Mouse (Mus musculus): Measurements from ENCODE around the gene Tmem160. TPM values are rescaled to one million over a fixed set of nuclear protein-coding genes. Genes with fewer than 3 reads are reported as not detected.

Gene Tmem160
- polyA plus RNA-seq, 1 experiment from 2014 or later, result 55.9 TPM

DNA sequence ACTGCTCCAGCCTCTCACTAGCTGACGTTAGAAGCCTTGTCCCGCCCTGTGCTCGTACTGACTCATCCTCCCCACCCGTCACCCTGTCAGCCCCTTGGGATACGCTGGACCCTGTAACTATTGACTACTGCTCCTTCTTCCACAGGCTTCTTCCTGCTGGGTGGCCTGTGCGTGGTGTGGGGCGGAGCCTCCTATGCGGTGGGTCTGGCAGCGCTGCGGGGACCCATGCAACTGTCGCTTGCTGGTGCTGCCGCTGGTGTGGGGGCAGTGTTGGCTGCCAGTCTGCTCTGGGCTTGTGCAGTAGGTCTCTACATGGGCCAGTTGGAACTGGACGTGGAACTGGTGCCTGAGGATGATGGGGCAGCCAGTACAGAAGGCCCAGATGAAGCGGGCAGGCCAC is 2.4 kb downstream of the Tmem160 start:
- Histone ChIP-seq H3K4me1 (peaks cover 9% of the 10 kb centered on the region), H3K9me3 (replicated peaks) (peaks cover 7% of the 10 kb centered on the region; the same call in 1 of the 2 replicates), H3K27ac (no peak overlapping the region), H3K27me3 (peaks cover 5% of the 10 kb centered on the region; the same call in 1 of the 2 replicates), H3K9ac (no peak overlapping the region), H3K4me3 (no peak overlapping the region), H3K36me3 (peaks cover 8% of the 10 kb centered on the region; the same call in 1 of the 2 replicates), H3K4me2 (replicated peaks) (no peak overlapping the region)
- 97% methylated on average over 14 of the region's 14 CpGs for WGBS
- no peak for ATAC-seq (ENCODE audit: low FRiP score)

DNA sequence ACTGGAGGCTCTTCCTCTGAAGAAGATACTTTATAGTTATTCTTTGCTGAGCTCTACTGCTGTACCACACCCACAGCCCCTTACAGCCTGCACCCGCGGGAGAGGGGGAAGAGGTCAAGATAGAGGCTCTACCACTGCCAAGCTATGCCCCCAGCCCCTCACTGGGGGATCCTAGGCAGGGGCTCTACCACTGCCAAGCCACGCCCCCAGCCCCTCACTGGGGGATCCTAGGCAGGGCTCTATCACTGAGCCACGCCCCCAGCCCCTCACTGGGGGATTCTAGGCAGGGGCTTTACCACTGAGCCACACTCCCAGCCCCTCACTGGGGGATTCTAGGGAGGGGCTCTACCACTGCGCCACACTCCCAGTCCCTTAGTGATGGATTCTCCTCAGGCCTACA is 3.7 kb downstream of the Tmem160 start:
- no peak overlapping the region for H3K27ac ChIP-seq
- peaks cover 16% of the 10 kb centered on the region for H3K27me3 ChIP-seq
- H3K4me2 ChIP-seq (replicated peaks), result no peak overlapping the region
- no peak overlapping the region for H3K9ac ChIP-seq
- H3K4me3 ChIP-seq, result no peak overlapping the region
- ATAC-seq (ENCODE audit: low FRiP score), result no peak
- peaks cover 7% of the 10 kb centered on the region; the same call in 1 of the 2 replicates for H3K9me3 ChIP-seq (replicated peaks)
- peaks cover 8% of the 10 kb centered on the region; the same call in 1 of the 2 replicates for H3K36me3 ChIP-seq
- WGBS, result 94% methylated on average over 5 of the region's 5 CpGs
- peaks cover 9% of the 10 kb centered on the region for H3K4me1 ChIP-seq

DNA sequence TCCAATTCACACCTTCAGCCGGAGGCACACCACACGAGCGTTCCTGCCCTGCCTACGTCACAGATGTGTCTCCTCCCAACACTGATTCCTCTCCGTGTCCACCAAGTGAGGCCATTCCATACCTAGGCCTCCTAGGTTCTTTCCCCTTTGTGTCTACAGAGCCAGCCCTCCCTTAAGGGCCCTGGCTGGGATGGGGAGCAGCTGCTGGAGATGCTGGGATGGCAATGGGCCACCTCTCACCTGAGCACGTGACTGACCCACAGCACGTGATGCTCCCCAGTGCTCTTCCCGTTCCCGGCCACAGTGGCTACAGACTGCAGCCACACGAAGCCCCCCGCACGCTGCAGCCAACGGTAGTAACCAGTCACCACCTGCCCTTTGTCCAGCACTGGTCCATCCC is 8.0 kb downstream of the Tmem160 start:
- Histone ChIP-seq H3K4me3 (no peak overlapping the region), H3K4me2 (replicated peaks) (no peak overlapping the region), H3K4me1 (no peaks in the 10 kb centered on the region), H3K9ac (no peak overlapping the region), H3K27ac (no peak overlapping the region), H3K9me3 (replicated peaks) (peaks cover 7% of the 10 kb centered on the region; the same call in 1 of the 2 replicates), H3K27me3 (peaks cover 27% of the 10 kb centered on the region), H3K36me3 (0 out of 2 replicates have a peak, but pooled peaks cover under 1% of the 10 kb centered on the region)
- WGBS, result 72% methylated on average over 13 of the region's 13 CpGs
- ATAC-seq (ENCODE audit: low FRiP score), result no peak

- ATAC-seq (ENCODE audit: low FRiP score), result no peak
- Histone ChIP-seq H3K4me2 (replicated peaks) (no peak overlapping the region), H3K27me3 (peaks cover 27% of the 10 kb centered on the region), H3K4me1 (no peaks in the 10 kb centered on the region), H3K36me3 (no peaks in the 10 kb centered on the region), H3K4me3 (no peak overlapping the region), H3K27ac (no peak overlapping the region), H3K9me3 (replicated peaks) (peaks cover 7% of the 10 kb centered on the region; the same call in 1 of the 2 replicates), H3K9ac (no peak overlapping the region)
- WGBS, result 66% methylated on average over 6 of the region's 6 CpGs
Measured at GRCm38 (mm10) chr7:16461151-16461550, 8.6 kb downstream of the Tmem160 start.

- ATAC-seq (ENCODE audit: low FRiP score), result no peak
- WGBS, result 83% methylated on average over 6 of the region's 6 CpGs
- H3K4me1 ChIP-seq, result no peaks in the 10 kb centered on the region
Measured at GRCm38 (mm10) chr7:16461705-16462104, 9.1 kb downstream of the Tmem160 start.

DNA sequence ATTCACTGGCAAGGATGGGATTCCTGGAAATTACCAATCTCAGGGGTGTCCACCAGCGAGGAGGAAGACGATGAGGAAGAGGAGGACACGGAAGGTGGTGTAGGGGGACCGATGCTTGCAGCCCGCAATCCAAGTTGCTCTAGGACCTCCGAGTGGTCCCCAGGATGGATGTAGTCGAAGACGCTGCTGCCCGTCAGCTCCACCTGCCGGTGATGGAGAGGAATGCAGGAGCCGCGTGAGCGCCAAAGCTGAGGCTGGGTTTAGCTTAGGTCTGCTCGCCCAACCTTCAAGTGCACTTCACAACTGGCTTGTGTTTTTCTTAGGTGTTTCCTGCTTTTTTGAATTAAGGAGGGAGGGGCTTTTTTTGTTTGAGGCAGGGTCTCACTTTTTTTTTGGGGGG is 10.6 kb downstream of the Tmem160 start:
- peak; percentile 59 for ATAC-seq (ENCODE audit: low FRiP score)
- no peak overlapping the region for H3K27ac ChIP-seq
- no peaks in the 10 kb centered on the region for H3K36me3 ChIP-seq
- H3K4me1 ChIP-seq, result peaks cover 3% of the 10 kb centered on the region; the same call in 1 of the 2 replicates
- H3K9ac ChIP-seq, result no peak overlapping the region
- H3K4me2 ChIP-seq (replicated peaks), result no peak overlapping the region
- WGBS, result 4% methylated on average over 14 of the region's 14 CpGs
- peaks cover 27% of the 10 kb centered on the region for H3K27me3 ChIP-seq
- no peak overlapping the region for H3K4me3 ChIP-seq
- H3K9me3 ChIP-seq (replicated peaks), result peaks cover 7% of the 10 kb centered on the region; the same call in 1 of the 2 replicates

More at GRCm38 (mm10) chr7:16461705-16462104, 9.1 kb downstream of the Tmem160 start:
- Histone ChIP-seq H3K4me3 (no peak overlapping the region), H3K9me3 (replicated peaks) (peaks cover 7% of the 10 kb centered on the region; the same call in 1 of the 2 replicates), H3K27ac (no peak overlapping the region), H3K36me3 (no peaks in the 10 kb centered on the region), H3K27me3 (peaks cover 27% of the 10 kb centered on the region), H3K4me2 (replicated peaks) (no peak overlapping the region), H3K9ac (no peak overlapping the region)

DNA sequence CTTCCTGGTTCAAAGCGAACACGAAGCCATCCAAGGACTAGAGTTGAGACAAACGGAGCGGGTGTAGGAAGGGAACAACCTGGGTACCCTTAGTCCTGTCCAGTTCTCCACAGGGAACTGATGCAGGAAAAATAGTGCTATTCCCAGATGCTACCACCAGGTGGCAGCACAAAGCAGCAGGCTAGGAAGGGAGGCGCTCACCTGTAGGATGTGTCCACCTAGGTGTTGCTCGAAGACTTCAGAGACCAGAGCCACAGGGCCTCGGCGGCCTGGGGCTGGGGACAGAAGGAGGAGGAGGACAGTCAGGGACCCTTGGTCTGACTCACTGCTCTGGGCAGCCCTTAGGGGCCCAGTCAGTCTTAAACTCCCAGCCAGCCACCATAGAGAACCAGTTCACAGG is 12.6 kb downstream of the Tmem160 start:
- Histone ChIP-seq H3K4me3 (no peak overlapping the region), H3K4me1 (peaks cover 4% of the 10 kb centered on the region; the same call in 1 of the 2 replicates), H3K9me3 (replicated peaks) (no peaks in the 10 kb centered on the region), H3K36me3 (no peaks in the 10 kb centered on the region), H3K9ac (no peak overlapping the region), H3K27ac (no peak overlapping the region), H3K27me3 (peaks cover 32% of the 10 kb centered on the region), H3K4me2 (replicated peaks) (no peak overlapping the region)
- peak; percentile 51 for ATAC-seq (ENCODE audit: low FRiP score)
- 10% methylated on average over 8 of the region's 8 CpGs for WGBS

DNA sequence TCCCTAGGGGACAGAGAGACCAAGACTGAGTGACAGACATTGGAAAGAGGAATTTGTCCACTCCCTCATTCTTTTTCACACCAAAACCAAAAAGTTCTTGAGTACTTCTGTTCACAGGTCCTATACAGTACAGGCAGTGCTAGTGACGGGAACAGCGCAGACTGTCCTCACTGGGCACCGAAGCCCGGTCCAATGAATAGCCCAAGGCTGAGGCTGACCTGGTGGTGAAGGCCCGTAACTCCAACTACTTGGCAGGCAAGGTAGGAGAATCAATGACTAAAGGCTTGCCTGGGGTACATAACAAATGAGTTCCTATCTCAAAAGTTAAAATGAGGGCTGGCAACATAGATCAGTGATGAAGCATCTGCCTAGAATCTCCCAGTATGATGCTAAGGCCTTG is 13.0 kb downstream of the Tmem160 start:
- no peaks in the 10 kb centered on the region for H3K36me3 ChIP-seq
- H3K27me3 ChIP-seq, result peaks cover 31% of the 10 kb centered on the region
- H3K9me3 ChIP-seq (replicated peaks), result no peaks in the 10 kb centered on the region
- H3K4me3 ChIP-seq, result no peak overlapping the region
- no peak overlapping the region for H3K9ac ChIP-seq
- peaks cover 4% of the 10 kb centered on the region; the same call in 1 of the 2 replicates for H3K4me1 ChIP-seq
- WGBS, result 94% methylated on average over 5 of the region's 5 CpGs
- H3K27ac ChIP-seq, result no peak overlapping the region
- no peak for ATAC-seq (ENCODE audit: low FRiP score)
- H3K4me2 ChIP-seq (replicated peaks), result no peak overlapping the region

DNA sequence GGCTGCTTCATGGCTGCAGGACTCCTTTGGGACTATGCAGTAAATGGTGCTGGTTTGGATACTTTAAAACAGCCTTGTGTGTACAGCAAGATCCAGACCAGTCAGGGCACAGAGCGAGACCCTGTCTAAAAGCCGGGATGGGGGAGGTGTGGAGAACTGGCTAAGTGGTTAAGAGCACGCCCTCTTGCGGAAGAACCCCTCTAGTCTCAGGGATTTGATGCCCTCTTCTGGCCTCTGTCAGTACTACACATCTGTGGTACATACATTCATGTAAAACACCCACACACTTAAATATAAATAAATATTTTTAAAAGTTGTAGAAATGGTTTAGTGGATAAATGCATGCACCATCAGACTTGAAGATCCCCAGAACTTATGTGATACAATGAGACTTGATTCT is 14.0 kb downstream of the Tmem160 start:
- H3K4me3 ChIP-seq, result no peak overlapping the region
- H3K27ac ChIP-seq, result no peak overlapping the region
- no peaks in the 10 kb centered on the region for H3K36me3 ChIP-seq
- WGBS, result 70% methylated on average over 4 of the region's 4 CpGs
- no peaks in the 10 kb centered on the region for H3K9me3 ChIP-seq (replicated peaks)
- H3K9ac ChIP-seq, result no peak overlapping the region
- no peak overlapping the region for H3K4me2 ChIP-seq (replicated peaks)
- peaks cover 32% of the 10 kb centered on the region for H3K27me3 ChIP-seq
- ATAC-seq (ENCODE audit: low FRiP score), result no peak
- peaks cover 4% of the 10 kb centered on the region; the same call in 1 of the 2 replicates for H3K4me1 ChIP-seq

DNA sequence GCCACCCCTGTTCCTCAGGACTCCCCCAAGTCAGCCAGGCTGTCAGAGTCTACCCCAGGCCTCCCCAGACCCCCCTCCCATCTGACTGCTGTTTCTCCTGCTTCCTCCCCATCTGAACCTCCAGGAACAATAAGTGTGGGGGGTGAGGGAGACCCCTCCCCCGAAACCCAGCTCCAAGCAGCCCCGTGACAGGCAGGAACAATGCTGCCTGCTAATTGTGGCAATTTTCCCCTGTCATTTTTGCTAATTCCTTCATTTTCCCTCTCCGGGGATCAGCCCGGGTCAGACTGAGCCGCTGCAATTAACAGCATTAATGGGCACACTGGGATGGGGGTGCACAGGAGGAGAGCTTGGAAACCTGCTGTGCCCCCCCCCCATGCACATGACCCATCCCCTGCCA is 15.5 kb downstream of the Tmem160 start:
- H3K27me3 ChIP-seq, result peaks cover 38% of the 10 kb centered on the region
- H3K4me1 ChIP-seq, result peaks cover 7% of the 10 kb centered on the region; the same call in 1 of the 2 replicates
- no peaks in the 10 kb centered on the region for H3K36me3 ChIP-seq
- no peak overlapping the region for H3K27ac ChIP-seq
- ATAC-seq (ENCODE audit: low FRiP score), result no peak
- 25% methylated on average over 5 of the region's 5 CpGs for WGBS
- no peak overlapping the region for H3K4me2 ChIP-seq (replicated peaks)
- no peaks in the 10 kb centered on the region for H3K9me3 ChIP-seq (replicated peaks)
- H3K9ac ChIP-seq, result no peak overlapping the region
- H3K4me3 ChIP-seq, result no peak overlapping the region

DNA sequence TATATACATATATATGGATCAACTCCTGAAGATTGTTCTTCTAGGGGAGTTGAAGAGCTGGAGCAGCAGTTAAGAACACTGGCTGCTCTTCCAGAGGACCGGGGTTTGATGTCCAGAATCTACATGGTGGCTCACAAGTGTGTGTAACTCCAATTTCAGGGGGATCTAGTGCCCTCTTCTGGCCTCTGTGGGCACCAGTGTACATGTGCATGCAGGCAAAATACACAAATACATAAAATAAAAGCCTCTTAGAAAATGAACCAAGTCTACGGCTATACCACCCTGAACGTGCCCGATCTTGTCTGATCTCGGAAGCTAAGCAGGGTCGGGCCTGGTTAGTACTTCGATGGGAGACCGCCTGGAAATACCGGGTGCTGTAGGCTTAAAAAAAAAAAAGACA is 19.0 kb downstream of the Tmem160 start:
- no peak overlapping the region for H3K9ac ChIP-seq
- ATAC-seq (ENCODE audit: low FRiP score), result no peak
- no peaks in the 10 kb centered on the region for H3K36me3 ChIP-seq
- no peak overlapping the region for H3K27ac ChIP-seq
- H3K27me3 ChIP-seq, result peaks cover 65% of the 10 kb centered on the region
- no peaks in the 10 kb centered on the region for H3K9me3 ChIP-seq (replicated peaks)
- no peak overlapping the region for H3K4me3 ChIP-seq
- no peak overlapping the region for H3K4me2 ChIP-seq (replicated peaks)
- 47% methylated on average over 9 of the region's 9 CpGs for WGBS
- H3K4me1 ChIP-seq, result peaks cover 24% of the 10 kb centered on the region

- Histone ChIP-seq H3K9me3 (replicated peaks) (no peaks in the 10 kb centered on the region), H3K36me3 (no peaks in the 10 kb centered on the region), H3K4me3 (no peak overlapping the region), H3K9ac (no peak overlapping the region), H3K27ac (no peak overlapping the region), H3K4me2 (replicated peaks) (0 out of 2 replicates have a peak overlapping the region, but pooled peaks have one; percentile 11), H3K4me1 (peaks cover 27% of the 10 kb centered on the region), H3K27me3 (peaks cover 71% of the 10 kb centered on the region)
- WGBS, result 7% methylated on average over 17 of the region's 17 CpGs
- ATAC-seq (ENCODE audit: low FRiP score), result peak; percentile 27; the same call in 1 of the 2 replicates
Measured at GRCm38 (mm10) chr7:16472116-16472709, 19.6 kb downstream of the Tmem160 start.

DNA sequence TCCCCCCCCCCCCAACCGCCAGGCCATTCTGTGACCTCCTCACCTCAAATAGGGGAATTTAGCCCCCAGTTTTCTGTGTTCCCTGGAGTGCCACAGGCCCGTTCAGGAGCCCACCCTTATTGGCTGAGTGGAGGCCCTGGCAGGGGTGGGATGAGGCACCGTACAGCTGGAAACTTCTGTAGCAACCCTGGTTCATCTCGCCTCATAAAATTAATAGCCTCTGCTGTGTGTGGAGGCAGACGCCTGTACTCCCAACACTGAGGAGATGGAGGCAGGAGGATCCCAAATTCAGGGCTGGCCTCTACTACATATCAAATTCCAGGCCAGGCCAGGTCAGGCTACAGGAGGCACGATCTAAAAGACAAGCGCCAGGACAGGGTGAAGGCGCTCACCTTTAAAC is 21.3 kb downstream of the Tmem160 start:
- Histone ChIP-seq H3K27ac (no peak overlapping the region), H3K9ac (no peak overlapping the region), H3K4me3 (no peak overlapping the region), H3K4me1 (peaks cover 23% of the 10 kb centered on the region), H3K9me3 (replicated peaks) (no peaks in the 10 kb centered on the region), H3K36me3 (no peaks in the 10 kb centered on the region), H3K4me2 (replicated peaks) (no peak overlapping the region), H3K27me3 (peaks cover 82% of the 10 kb centered on the region)
- WGBS, result 60% methylated on average over 8 of the region's 8 CpGs
- no peak for ATAC-seq (ENCODE audit: low FRiP score)

Measured in hindbrain, embryonic 12.5 days (tissue).